In the genomic region with DNA sequence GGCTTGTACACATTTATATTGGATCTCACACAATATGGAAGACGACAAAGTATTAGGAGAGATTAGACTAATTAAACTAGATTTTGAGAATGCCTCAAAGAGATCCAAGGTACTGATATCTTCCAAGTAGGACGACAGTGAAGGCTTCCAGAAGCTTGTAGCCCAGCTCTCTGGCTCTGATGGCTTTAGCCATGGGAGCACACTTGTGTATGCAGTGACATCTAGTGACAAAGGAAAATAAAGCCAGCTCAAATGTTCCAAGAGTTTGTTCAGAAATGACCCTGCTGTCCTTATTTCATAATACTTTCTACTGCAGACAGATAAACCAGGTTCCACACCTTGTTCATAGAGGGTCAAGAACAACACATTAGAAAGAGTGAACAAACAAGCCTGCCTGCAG, we compare ENCODE assay signal across 10 mouse cellular contexts.
DNase-seq lines count a peak whose midpoint lies in the region; ATAC-seq and TF ChIP-seq lines count a peak whose summit lies in the region.
"Had no signal": no experiment of that assay in that cellular context is flagged by ENCODE, and none has a peak within 500 bp of the region (broad histone marks: within the 10 kb centered on the region; RNA-seq: fewer than 3 reads in every experiment).

No protein-coding gene starts in this region.

- no peak for TF ChIP-seq EP300 in liver, embryonic 14.5 days (IDR thresholded peaks at IDR 0.05; ENCODE audit: low read depth)

- 0 out of 2 replicates have a peak, but pooled peaks have one; percentile 29 for TF ChIP-seq CTCF in liver, embryonic 14.5 days (IDR thresholded peaks at IDR 0.05; ENCODE audit: low read depth)

- peak; percentile 23 for DNase-seq in adrenal gland, postnatal 10 days
- DNase-seq in adrenal gland, adult 18-20 months (ENCODE audit: low spot score in 2 of 2) = no peak
- no peak for DNase-seq in liver, embryonic 14.5 days (ENCODE audit: low read depth in 3 of 3, low spot score in 3 of 3)
- DNase-seq in liver, embryonic 11.5 days (ENCODE audit: low spot score) = no peak
- DNase-seq in fibroblast of lung, adult 2 months (ENCODE audit: low read depth) = peak; percentile 48
- peak; percentile 34 to 40 for DNase-seq in kidney, postnatal 36 days
- DNase-seq in retina, adult 2 months (ENCODE audit: low read depth, low spot score) = peak; percentile 23
- no peak for DNase-seq in urinary bladder, postnatal 4 days (ENCODE audit: low spot score in 2 of 2)

- H3K4me1 ChIP-seq in liver, embryonic 14.5 days (replicated peaks; ENCODE audit: control insufficient read depth in 2 of 2, insufficient read depth in 2 of 2, low read length in 1 of 2) = no peaks in the 10 kb centered on the region
- H3K4me1 ChIP-seq in liver, embryonic 11.5 days (replicated peaks; ENCODE audit: control insufficient read depth, insufficient read depth, low read length) = no peaks in the 10 kb centered on the region
- H3K4me1 ChIP-seq: liver, embryonic 15.5 days had no signal

- H3K9me3 ChIP-seq in liver, embryonic 14.5 days (ENCODE audit: control insufficient read depth, low read length) = no peaks in the 10 kb centered on the region
- H3K9me3 ChIP-seq in liver, embryonic 11.5 days (ENCODE audit: control insufficient read depth, low read length) = no peaks in the 10 kb centered on the region
- H3K9me3 ChIP-seq: embryonic facial prominence, embryonic 13.5 days; liver, embryonic 15.5 days had no signal

- no peak overlapping the region for H3K9ac ChIP-seq in liver, embryonic 14.5 days (replicated peaks)
- no peak overlapping the region for H3K9ac ChIP-seq in liver, embryonic 11.5 days (ENCODE audit: low read depth, low read length)
- H3K9ac ChIP-seq: embryonic facial prominence, embryonic 13.5 days; liver, embryonic 15.5 days had no signal

- H3K4me3 ChIP-seq in liver, embryonic 14.5 days (ENCODE audit: insufficient read depth in 1 of 2, low read depth in 2 of 2, low read length in 2 of 2) = no peak overlapping the region
- no peak overlapping the region for H3K4me3 ChIP-seq in liver, embryonic 11.5 days (ENCODE audit: low read depth, low read length)
- H3K4me3 ChIP-seq: embryonic facial prominence, embryonic 13.5 days; liver, embryonic 15.5 days had no signal

- no peak overlapping the region for H3K4me2 ChIP-seq in liver, embryonic 14.5 days (ENCODE audit: low read depth)
- H3K4me2 ChIP-seq in liver, embryonic 11.5 days = no peak overlapping the region
- H3K4me2 ChIP-seq: embryonic facial prominence, embryonic 13.5 days; liver, embryonic 15.5 days had no signal

- WGBS in liver, embryonic 14.5 days (ENCODE audit: insufficient replicate concordance) = 11% methylated on average over 2 of the region's 2 CpGs
- 10% methylated on average over 2 of the region's 2 CpGs for WGBS in liver, embryonic 11.5 days

- H3K27me3 ChIP-seq in liver, embryonic 14.5 days (ENCODE audit: control insufficient read depth, insufficient read depth, low read length) = no peaks in the 10 kb centered on the region
- no peaks in the 10 kb centered on the region for H3K27me3 ChIP-seq in liver, embryonic 11.5 days (replicated peaks; ENCODE audit: control insufficient read depth, insufficient read depth, low read length)
- H3K27me3 ChIP-seq: embryonic facial prominence, embryonic 13.5 days; liver, embryonic 15.5 days had no signal

- H3K27ac ChIP-seq in liver, embryonic 14.5 days = no peak overlapping the region
- no peak overlapping the region for H3K27ac ChIP-seq in liver, embryonic 11.5 days (ENCODE audit: low read depth, low read length)
- H3K27ac ChIP-seq: embryonic facial prominence, embryonic 13.5 days; liver, embryonic 15.5 days had no signal

- ATAC-seq in liver, embryonic 14.5 days (ENCODE audit: insufficient read depth) = no peak
- ATAC-seq in liver, embryonic 11.5 days (replicated peaks; ENCODE audit: low FRiP score) = no peak

- H3K36me3 ChIP-seq in liver, embryonic 14.5 days (replicated peaks; ENCODE audit: control insufficient read depth, insufficient read depth, low read depth) = no peaks in the 10 kb centered on the region
- no peaks in the 10 kb centered on the region for H3K36me3 ChIP-seq in liver, embryonic 11.5 days (ENCODE audit: control insufficient read depth, insufficient read depth, low read length)
- H3K36me3 ChIP-seq: embryonic facial prominence, embryonic 13.5 days; liver, embryonic 15.5 days had no signal

Comparison
In these comparisons a context has a peak if more than half of its experiments do, and no peak if none do; other contexts are left out.
1. DNase-seq: peak in adrenal gland, postnatal 10 days (single experiment), fibroblast of lung, adult 2 months (single experiment), kidney, postnatal 36 days (2 of 2) and retina, adult 2 months (single experiment); none in adrenal gland, adult 18-20 months (0 of 2), liver, embryonic 14.5 days (0 of 3), liver, embryonic 11.5 days (single experiment) and urinary bladder, postnatal 4 days (0 of 2).